Mouse (Mus musculus) forebrain, postnatal 0 days (tissue): ENCODE data around the gene Rap2a. TPM values are rescaled to one million over a fixed set of nuclear protein-coding genes. Genes with fewer than 3 reads are reported as not detected.

Experiments used
- ATAC-seq: fragments of 200-750 bp; cut with Nextera tagmentation; 2 replicates; pipeline ENCODE4 v1.8.0; 2017; ENCODE audit warnings: mild to moderate bottlenecking, moderate library complexity
- DNase-seq: peaks from one replicate; pipeline ENCODE4 v3.0.0-alpha.2; 2015
- H3K27ac ChIP-seq: fragments of 300-500 bp; sonication (generic); 2 replicates; pipeline ENCODE4 v1.5.1; 2014; ENCODE audit warnings: low read depth, mild to moderate bottlenecking, antibody characterized with exemption, low read length, moderate library complexity, mixed read lengths
- H3K27me3 ChIP-seq: fragments of 300-500 bp; sonication (generic); 2 replicates; pipeline ENCODE4 v1.6.1; 2014; ENCODE audit warnings: mild to moderate bottlenecking, low read length, mixed read lengths; ENCODE audit not compliant: insufficient read depth
- H3K36me3 ChIP-seq: fragments of 300-500 bp; sonication (generic); 2 replicates; pipeline ENCODE4 v1.6.1; 2014; ENCODE audit warnings: mild to moderate bottlenecking, moderate library complexity; ENCODE audit not compliant: insufficient read depth
- H3K4me1 ChIP-seq: fragments of 300-500 bp; sonication (generic); 2 replicates; pipeline ENCODE4 v1.6.1; 2014; ENCODE audit warnings: antibody characterized with exemption; ENCODE audit not compliant: insufficient read depth
- H3K4me2 ChIP-seq: fragments of 300-500 bp; sonication (generic); 2 replicates; pipeline ENCODE4 v1.6.1; 2014; ENCODE audit warnings: low read depth, mild to moderate bottlenecking, moderate library complexity
- H3K4me3 ChIP-seq: fragments of 300-500 bp; sonication (generic); 2 replicates; pipeline ENCODE4 v1.5.1; 2014; ENCODE audit warnings: low read depth, low read length, mixed read lengths
- H3K9ac ChIP-seq: fragments of 300-500 bp; sonication (generic); 2 replicates; pipeline ENCODE4 v1.6.1; 2014; ENCODE audit warnings: mild to moderate bottlenecking
- H3K9me3 ChIP-seq: fragments of 300-500 bp; sonication (generic); 2 replicates; pipeline ENCODE4 v1.6.1; 2016; ENCODE audit warnings: low read length
- CTCF ChIP-seq: sonication (generic); IDR thresholded peaks from 2 replicates; pipeline ENCODE4 v1.5.1; 2016; ENCODE audit warnings: antibody characterized with exemption, control low read depth, low read depth
- WGBS: fragments of 180-500 bp; shearing (Covaris S2); extraction: QIAGEN DNeasy Blood & Tissue Kit; methylation state at CpG from one replicate; pipeline ENCODE4 v1.1.7; 2014; 5-methylcytosine and 5-hydroxymethylcytosine counted together
- polyA plus RNA-seq: library from polyadenylated mRNA; unstranded; fragments of >200 nt; fragmentation: Nextera tagmentation; extraction: Ambion mirVana; gene quantifications from 2 replicates; pipeline ENCODE4 v1.2.1, GENCODE M21; 2015
- total RNA-seq: library from RNA; depleted of rRNA; stranded (reverse); fragments of >200 nt; gene quantifications from 2 replicates; pipeline ENCODE4 v1.2.3, GENCODE M21; 2014; rRNA removed

Rap2a gene
- total and polyA plus RNA-seq, 2 experiments from 2014 or later = 29.5 to 78.4 TPM

GRCm38 (mm10) chr14:120544946-120545345 lies 66.7 kb downstream of the Rap2a start:
- no peak overlapping the region for H3K9ac ChIP-seq
- H3K27ac ChIP-seq = no peak overlapping the region
- no peak for DNase-seq
- no peaks in the 10 kb centered on the region for H3K9me3 ChIP-seq
- H3K4me3 ChIP-seq = no peak overlapping the region
- no peaks in the 10 kb centered on the region for H3K27me3 ChIP-seq
- no peaks in the 10 kb centered on the region for H3K4me1 ChIP-seq
- no peak overlapping the region for H3K4me2 ChIP-seq
- ATAC-seq = no peak
- no peaks in the 10 kb centered on the region for H3K36me3 ChIP-seq
- TF ChIP-seq CTCF = no peak
- 82% methylated on average over 2 of the region's 2 CpGs for WGBS

Other genes starting within 250 kb of the Rap2a start
- 38.9 and 58.6 TPM in 2 replicates for gene Mbnl2, start 202.8 kb upstream of the Rap2a start, total RNA-seq
- gene Mbnl2, start 202.8 kb upstream of the Rap2a start, polyA plus RNA-seq = 17.1 and 23.9 TPM in 2 replicates